Mouse (Mus musculus): ENCODE results near the gene Efcab6.

The Efcab6 gene

DNA sequence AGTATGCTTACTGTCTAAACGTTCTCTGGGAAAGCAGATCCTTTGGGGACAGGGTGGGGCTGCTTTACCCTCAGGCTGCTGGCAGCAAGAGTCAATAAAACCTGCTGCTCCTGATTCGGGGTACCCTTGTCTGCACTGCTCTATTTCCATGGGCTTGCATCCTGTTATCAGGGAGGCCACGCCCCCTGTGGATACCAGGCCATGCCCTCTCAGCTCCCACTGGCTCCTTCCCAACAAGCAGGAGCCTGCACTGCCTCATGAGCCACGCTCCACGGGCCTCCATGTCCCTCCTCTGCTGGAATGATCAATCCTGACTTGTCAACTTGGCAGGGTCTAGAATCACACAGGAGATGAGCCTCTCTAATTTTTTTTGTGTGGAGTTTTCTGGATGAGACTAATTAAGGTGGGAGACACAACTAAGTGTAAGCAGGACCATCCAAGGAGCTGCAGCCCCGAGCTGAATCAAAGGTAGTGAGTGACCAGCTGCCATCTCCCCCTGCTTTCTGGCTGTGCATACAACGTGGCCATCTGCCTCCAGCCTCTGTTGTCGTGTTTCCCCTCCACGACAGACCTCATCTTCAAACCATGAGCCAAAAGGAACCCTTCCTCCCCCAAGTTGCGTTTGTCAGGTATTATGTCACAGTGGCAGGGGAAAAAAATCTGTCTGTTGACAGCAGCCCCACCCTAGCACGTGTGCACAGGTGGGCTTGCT, 187.9 kb downstream of the Efcab6 start:
- DNase-seq: no peak

- DNase-seq: peak; percentile 16
Measured at GRCm38 (mm10) chr15:83870936-83871335, 194.2 kb downstream of the Efcab6 start.

- no peak for DNase-seq
Measured at GRCm38 (mm10) chr15:83865626-83866025, 199.6 kb downstream of the Efcab6 start.

- DNase-seq: peak; percentile 67
Measured at GRCm38 (mm10) chr15:83857129-83857528, 208.1 kb downstream of the Efcab6 start.

GRCm38 (mm10) chr15:83853400-83853811, 211.8 kb downstream of the Efcab6 start:
- no peak for DNase-seq

DNA sequence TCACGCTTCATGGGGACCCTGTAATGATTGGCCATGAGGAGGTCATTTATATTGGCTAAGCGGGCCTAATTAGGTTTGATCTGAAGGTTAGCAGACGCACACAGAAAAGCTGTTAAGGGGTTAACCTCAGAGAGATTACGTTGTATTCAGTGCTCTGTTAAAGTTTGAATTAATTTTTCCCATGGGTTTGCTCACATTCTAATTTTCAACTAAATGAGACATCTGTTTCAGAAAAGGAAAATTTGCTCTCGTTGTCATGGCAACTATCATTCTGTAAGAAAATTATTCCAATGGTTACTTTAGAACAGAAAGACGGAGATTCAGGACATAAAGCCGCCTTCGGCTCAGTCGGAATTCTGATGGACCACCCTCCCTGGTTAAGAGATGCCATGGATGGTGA, 217.0 kb downstream of the Efcab6 start:
- no peak for DNase-seq

DNA sequence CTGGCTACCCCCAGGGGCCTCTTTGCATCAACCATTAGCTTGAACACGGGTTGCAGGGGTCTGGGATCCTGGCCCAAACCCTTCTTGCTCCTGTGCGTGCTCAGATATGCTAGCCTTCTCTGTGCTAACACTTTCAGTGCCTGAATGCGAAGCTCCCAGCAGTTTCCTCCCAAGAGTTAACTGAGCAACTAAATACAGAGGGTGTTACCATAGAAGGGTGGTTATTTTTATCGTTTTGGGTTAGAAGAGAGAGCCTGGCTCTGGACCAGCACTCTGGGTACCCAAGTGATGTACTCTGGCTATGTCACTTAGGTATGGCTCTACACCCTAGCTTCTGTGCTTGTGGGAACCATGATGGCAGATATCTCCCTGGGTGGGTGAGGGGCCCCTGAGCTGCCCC, 217.7 kb downstream of the Efcab6 start:
- no peak for DNase-seq

- no peak for DNase-seq
Measured at GRCm38 (mm10) chr15:83846592-83846991, 218.6 kb downstream of the Efcab6 start.

- no peak for DNase-seq
Measured at GRCm38 (mm10) chr15:83845734-83846133, 219.4 kb downstream of the Efcab6 start.

- no peak for DNase-seq
Measured at GRCm38 (mm10) chr15:83842915-83843789, 222.0 kb downstream of the Efcab6 start.

DNA sequence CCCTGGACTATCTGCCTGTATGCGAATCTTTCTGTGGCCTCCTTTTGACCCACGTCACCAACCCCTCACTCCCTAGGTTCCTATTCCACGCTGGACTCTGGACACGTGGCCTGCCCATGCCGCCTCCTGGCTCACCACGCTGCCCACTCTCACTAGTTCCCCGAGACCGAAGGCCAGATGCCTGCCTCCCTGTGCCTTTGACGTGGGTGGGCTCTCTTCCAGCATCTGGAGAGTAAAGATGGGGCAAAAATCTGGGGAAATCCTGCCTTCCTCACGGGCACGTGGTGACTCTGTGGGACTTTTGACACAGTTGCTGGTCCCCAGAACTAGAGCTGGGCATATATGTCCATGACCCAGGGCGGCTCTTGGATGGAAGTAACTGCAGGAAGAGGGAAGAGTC, 222.8 kb downstream of the Efcab6 start:
- no peak for DNase-seq

DNA sequence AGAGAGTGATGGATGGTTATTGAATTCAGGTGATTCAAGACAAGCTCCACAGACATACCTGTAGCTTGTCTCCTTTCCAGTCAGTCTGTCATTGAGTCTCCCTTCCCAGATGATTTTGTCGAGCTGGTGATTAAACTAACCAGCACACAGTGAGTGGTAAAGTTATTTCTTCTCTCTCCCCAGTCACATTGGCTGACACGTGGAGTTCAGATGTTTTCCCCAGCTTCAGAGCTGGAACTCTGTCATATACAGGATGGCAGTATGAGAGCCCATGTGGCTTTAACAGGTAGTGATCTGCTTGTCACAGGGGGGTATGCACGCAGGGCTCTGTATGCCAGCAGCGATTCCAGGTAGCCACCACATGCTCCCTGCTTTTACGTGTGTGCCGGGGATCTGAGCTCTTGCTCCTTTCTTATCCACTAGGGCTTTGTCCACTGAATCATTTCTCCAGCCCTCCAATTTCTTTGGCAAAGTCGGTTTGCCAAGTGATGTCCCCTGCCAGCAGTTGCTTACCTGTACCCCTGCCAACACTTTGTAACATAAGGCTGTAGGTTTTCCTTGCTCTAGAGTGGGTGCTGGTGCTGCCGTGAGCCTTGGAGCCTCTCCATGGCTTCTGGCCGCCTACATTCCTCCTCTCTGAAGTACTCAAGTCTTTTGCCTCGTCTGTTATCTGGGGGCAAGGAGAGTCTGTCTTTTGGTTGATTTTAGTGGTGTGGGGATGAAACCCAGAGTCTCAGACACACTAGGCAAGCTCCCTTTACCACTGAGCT, 224.0 kb downstream of the Efcab6 start:
- no peak for DNase-seq

DNA sequence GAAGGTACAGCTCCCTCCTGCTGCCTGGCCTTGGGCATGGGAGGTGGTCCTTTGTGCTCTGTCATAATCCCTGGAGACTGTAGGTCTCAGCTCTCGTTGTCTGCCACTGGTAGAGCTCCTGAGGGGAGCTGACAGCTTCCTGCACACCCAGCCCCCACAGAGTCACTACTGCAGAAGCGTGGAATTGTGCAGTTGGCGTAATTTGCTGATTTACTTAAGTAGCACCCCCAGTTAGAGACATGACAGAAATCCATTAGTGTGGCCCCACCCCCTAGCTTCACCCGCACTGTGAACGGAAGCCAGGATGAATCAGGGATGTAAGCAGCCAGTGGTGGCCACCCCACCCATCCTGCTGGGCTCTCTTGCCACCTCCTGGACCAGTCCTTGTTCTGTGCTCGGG, 232.9 kb downstream of the Efcab6 start:
- DNase-seq: no peak

DNA sequence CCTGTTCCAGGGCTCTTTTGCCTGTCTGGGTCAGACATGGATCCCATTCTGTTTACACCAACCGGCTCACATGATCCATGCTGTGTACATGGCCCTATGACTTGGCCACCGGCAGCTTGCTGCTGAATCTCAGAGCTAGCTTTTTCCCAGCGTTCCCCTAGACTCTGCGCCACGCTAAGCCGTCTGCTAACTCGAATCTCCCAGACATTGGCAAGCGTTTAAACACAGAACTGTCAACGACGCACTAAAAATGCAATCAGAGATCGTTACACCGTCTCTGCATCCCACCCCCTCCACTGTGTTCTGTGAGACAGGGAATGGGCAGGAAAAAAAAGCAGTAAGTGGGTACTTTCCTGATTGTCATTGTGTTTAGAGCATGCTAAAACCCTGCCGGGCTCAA, 236.0 kb downstream of the Efcab6 start:
- no peak for DNase-seq

DNA sequence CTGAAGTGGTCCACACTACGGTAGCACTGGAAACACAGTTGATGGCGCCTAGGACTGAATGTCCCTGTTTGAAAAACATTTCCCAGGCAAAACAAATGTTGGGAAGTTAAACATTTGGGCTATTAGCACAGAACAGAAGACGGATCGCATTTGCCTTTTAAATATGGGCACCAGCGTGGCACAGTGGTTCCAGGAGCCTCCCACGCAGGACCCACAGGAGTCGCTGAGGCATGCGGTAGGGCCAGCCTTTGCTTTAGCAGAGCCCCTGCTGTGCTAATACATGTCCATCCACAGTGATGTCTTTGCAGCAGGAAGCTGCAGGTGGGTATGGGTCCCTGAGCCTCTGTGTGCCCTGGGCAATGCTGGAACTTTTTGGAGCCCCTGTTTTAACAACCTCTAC, 237.2 kb downstream of the Efcab6 start:
- DNase-seq: no peak
